Mouse (Mus musculus) bone marrow, adult 2 months (tissue): ENCODE measurements around the gene Rwdd3.

Experiments
- CTCF ChIP-seq: fragments of 200-500 bp; IDR thresholded peaks from 2 replicates; pipeline ENCODE4 v1.5.1; 2011; ENCODE audit warnings: low read length, control low read depth; ENCODE audit not compliant: control insufficient read depth, insufficient read depth
- POLR2A ChIP-seq: fragments of 200-500 bp; IDR thresholded peaks from 2 replicates; pipeline ENCODE4 v1.6.1; 2011; ENCODE audit warnings: low read depth, mild to moderate bottlenecking, control low read depth, low read length, borderline replicate concordance; ENCODE audit not compliant: control insufficient read depth

DNA sequence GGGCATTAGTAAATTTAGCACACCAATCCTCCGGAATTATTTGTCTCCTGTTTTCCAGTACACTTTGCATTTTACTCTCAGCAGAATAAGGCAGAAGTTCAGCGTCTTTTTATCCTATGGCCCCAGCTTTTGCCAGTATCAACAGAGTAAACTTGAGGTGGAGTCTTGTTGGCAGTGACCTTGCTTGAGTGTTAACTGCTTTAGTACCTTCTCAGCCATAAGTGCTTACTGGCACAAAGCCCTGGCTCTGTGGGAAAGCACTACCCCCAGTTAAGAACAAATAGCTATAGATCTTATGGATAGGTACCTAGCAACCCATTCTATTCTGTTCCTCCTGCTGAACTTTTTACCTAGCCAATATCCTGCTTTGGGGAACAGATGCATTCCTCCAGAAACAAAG lies 17.7 kb upstream of the Rwdd3 start:
- TF ChIP-seq CTCF (no peak), POLR2A (no peak)
